Mouse (Mus musculus): ENCODE results near the gene Zbed4.
"Not testable (repeated sequence)": the region's sequence is repeated elsewhere in the genome, so short reads cannot be mapped to it uniquely, and the experiment has no call there.

Gene Zbed4

GRCm38 (mm10) chr15:88738466-88738865 is 13.0 kb upstream of the Zbed4 start:
- DNase-seq (ENCODE audit: low spot score) = peak; percentile 85

GRCm38 (mm10) chr15:88741366-88741765 is 10.1 kb upstream of the Zbed4 start:
- no peak for DNase-seq (ENCODE audit: low spot score)

GRCm38 (mm10) chr15:88743371-88743770 is 8.1 kb upstream of the Zbed4 start:
- DNase-seq (ENCODE audit: low spot score) = not testable (repeated sequence)

- DNase-seq (ENCODE audit: low spot score) = no peak
These were observed 6.1 kb upstream of the Zbed4 start for GRCm38 (mm10) chr15:88745347-88745746.

GRCm38 (mm10) chr15:88745926-88746325 is 5.5 kb upstream of the Zbed4 start:
- no peak for DNase-seq (ENCODE audit: low spot score)

- DNase-seq (ENCODE audit: low spot score) = not testable (repeated sequence)
These were observed 1.8 kb upstream of the Zbed4 start for GRCm38 (mm10) chr15:88749617-88750016.

GRCm38 (mm10) chr15:88750032-88750431 is 1.4 kb upstream of the Zbed4 start:
- no peak for DNase-seq (ENCODE audit: low spot score)

- peak; percentile 99 for DNase-seq (ENCODE audit: low spot score)
These were observed 540 bp upstream of the Zbed4 start for GRCm38 (mm10) chr15:88750677-88751563.

- no peak for DNase-seq (ENCODE audit: low spot score)
These were observed 908 bp downstream of the Zbed4 start for GRCm38 (mm10) chr15:88752403-88752733.

- no peak for DNase-seq (ENCODE audit: low spot score)
These were observed 3.4 kb downstream of the Zbed4 start for GRCm38 (mm10) chr15:88754896-88755295.

- no peak for DNase-seq (ENCODE audit: low spot score)
These were observed 4.3 kb downstream of the Zbed4 start for GRCm38 (mm10) chr15:88755761-88756160.

- DNase-seq (ENCODE audit: low spot score) = no peak
These were observed 6.6 kb downstream of the Zbed4 start for GRCm38 (mm10) chr15:88758061-88758460.

- no peak for DNase-seq (ENCODE audit: low spot score)
These were observed 10.1 kb downstream of the Zbed4 start for GRCm38 (mm10) chr15:88761551-88761950.

- not testable (repeated sequence) for DNase-seq (ENCODE audit: low spot score)
These were observed 14.7 kb downstream of the Zbed4 start for GRCm38 (mm10) chr15:88766139-88766538.

GRCm38 (mm10) chr15:88768537-88768936 is 17.1 kb downstream of the Zbed4 start:
- DNase-seq (ENCODE audit: low spot score) = no peak

- not testable (repeated sequence) for DNase-seq (ENCODE audit: low spot score)
These were observed 23.2 kb downstream of the Zbed4 start for GRCm38 (mm10) chr15:88774630-88775029.

GRCm38 (mm10) chr15:88792140-88792850 is 40.8 kb downstream of the Zbed4 start:
- DNase-seq (ENCODE audit: low spot score) = no peak

GRCm38 (mm10) chr15:88794729-88795128 is 43.3 kb downstream of the Zbed4 start:
- not testable (repeated sequence) for DNase-seq (ENCODE audit: low spot score)

- no peak for DNase-seq (ENCODE audit: low spot score)
These were observed 48.5 kb downstream of the Zbed4 start for GRCm38 (mm10) chr15:88799950-88800371.

GRCm38 (mm10) chr15:88800921-88801354 is 49.5 kb downstream of the Zbed4 start:
- no peak for DNase-seq (ENCODE audit: low spot score)

GRCm38 (mm10) chr15:88801903-88802302 is 50.4 kb downstream of the Zbed4 start:
- no peak for DNase-seq (ENCODE audit: low spot score)

- no peak for DNase-seq (ENCODE audit: low spot score)
These were observed 50.9 kb downstream of the Zbed4 start for GRCm38 (mm10) chr15:88802348-88802747.

GRCm38 (mm10) chr15:88808121-88808520 is 56.7 kb downstream of the Zbed4 start:
- DNase-seq (ENCODE audit: low spot score) = no peak
